Mouse (Mus musculus) G1E (cell line): Measurements from ENCODE around the gene Epor.

Experiments used
- CTCF ChIP-seq: IDR thresholded peaks from 2 replicates; pipeline ENCODE4 v1.5.1; 2012; ENCODE audit warnings: low read depth, low read length, inconsistent platforms, mixed read lengths
- GATA1 ChIP-seq: IDR thresholded peaks from 2 replicates; pipeline ENCODE4 v1.6.1; 2012; ENCODE audit warnings: borderline replicate concordance, low read length, inconsistent platforms, mixed read lengths
- TAL1 ChIP-seq: conservative IDR thresholded peaks from 2 replicates; pipeline ENCODE4 v1.6.1; 2012; ENCODE audit warnings: low read depth, low read length, inconsistent platforms, mixed read lengths

GRCm38 (mm10) chr9:21923490-21924098 lies 39.7 kb downstream of the Epor start:
- TF ChIP-seq CTCF (no peak), TAL1 (no peak), GATA1 (no peak)
